Mouse (Mus musculus): ENCODE measurements around the gene Gm37240. TPM values are rescaled to one million over a fixed set of nuclear protein-coding genes. Genes with fewer than 3 reads are reported as not detected.

Gm37240 gene
- polyA plus RNA-seq, 1 experiment: 0.53 TPM

DNA sequence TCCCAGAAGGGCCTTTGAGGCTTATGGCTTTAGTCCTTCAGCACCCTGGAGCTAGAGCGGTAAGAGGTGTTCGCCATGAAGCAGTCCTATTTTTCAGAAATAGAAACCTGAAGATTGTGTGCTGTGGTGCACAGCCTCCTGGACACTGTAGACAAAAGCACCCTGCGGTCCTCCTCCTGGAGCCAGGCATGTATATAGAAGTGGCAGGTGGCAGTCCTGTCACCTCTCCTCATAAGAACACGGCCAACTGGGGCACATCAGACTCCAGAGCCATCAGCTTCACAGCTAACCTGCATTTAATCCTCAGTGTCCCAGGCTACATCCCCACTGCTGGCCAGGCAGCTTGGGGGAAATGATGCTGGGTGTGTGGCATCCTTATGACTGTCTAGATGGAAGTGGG is 238.1 kb downstream of the Gm37240 start:
- no peak for DNase-seq (ENCODE audit: low read depth)
- TF ChIP-seq POLR2A (IDR thresholded peaks at IDR 0.05; ENCODE audit: borderline replicate concordance, extremely low read depth, insufficient read depth, insufficient read length, poor library complexity, severe bottlenecking) (no peak), CTCF (IDR thresholded peaks at IDR 0.05; ENCODE audit: borderline replicate concordance, extremely low read depth, insufficient read depth, insufficient read length) (no peak)

- TF ChIP-seq CTCF (IDR thresholded peaks at IDR 0.05; ENCODE audit: borderline replicate concordance, extremely low read depth, insufficient read depth, insufficient read length) (no peak), POLR2A (IDR thresholded peaks at IDR 0.05; ENCODE audit: borderline replicate concordance, extremely low read depth, insufficient read depth, insufficient read length, poor library complexity, severe bottlenecking) (no peak)
- peak; percentile 27 for DNase-seq (ENCODE audit: low read depth)
Observed at GRCm38 (mm10) chr3:85645517-85646004, 241.8 kb downstream of the Gm37240 start.

- no peak for TF ChIP-seq POLR2A (IDR thresholded peaks at IDR 0.05; ENCODE audit: borderline replicate concordance, extremely low read depth, insufficient read depth, insufficient read length, poor library complexity, severe bottlenecking)
- TF ChIP-seq CTCF (IDR thresholded peaks at IDR 0.05; ENCODE audit: borderline replicate concordance, extremely low read depth, insufficient read depth, insufficient read length): no peak
- DNase-seq (ENCODE audit: low read depth): no peak
Observed at GRCm38 (mm10) chr3:85644814-85645213, 242.5 kb downstream of the Gm37240 start.

GRCm38 (mm10) chr3:85641751-85642150 is 245.6 kb downstream of the Gm37240 start:
- DNase-seq (ENCODE audit: low read depth): no peak
- TF ChIP-seq CTCF (IDR thresholded peaks at IDR 0.05; ENCODE audit: borderline replicate concordance, extremely low read depth, insufficient read depth, insufficient read length) (no peak), POLR2A (IDR thresholded peaks at IDR 0.05; ENCODE audit: borderline replicate concordance, extremely low read depth, insufficient read depth, insufficient read length, poor library complexity, severe bottlenecking) (no peak)

DNA sequence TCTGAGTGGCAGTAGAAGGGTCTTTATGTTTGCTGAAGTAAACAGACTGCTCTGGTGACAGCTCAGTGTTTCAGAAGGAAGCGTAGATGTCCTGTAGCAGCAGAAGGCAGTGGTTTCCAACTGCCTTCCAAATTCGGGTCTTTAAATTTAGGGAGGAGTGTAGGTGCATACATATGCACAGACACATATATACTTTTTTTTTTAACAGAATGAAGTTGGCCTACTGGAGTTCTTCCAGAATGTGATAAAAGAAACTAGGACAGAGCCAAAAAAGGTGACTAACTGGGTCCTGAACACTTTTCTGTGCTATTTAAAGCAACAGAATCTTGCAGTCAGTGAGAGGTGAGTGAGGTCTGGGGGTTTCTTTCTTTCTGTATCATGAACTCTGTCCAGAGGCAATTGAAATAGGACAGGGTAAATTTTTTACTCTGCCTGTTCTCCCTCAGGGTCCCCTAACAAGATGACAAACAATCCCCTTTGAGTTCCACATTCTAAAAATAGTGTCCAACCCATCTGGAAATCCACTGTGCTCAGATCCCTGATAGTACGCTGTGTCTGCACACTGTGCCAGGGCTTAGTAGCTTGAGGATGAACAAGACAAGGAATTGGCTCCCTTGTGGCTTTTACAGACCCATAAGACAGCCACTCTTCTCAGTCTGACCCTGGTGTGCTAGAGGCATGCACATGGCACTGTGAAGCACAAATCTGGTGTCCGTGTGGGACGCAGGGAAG is 250.4 kb downstream of the Gm37240 start:
- TF ChIP-seq POLR2A (IDR thresholded peaks at IDR 0.05; ENCODE audit: borderline replicate concordance, extremely low read depth, insufficient read depth, insufficient read length, poor library complexity, severe bottlenecking): no peak
- TF ChIP-seq CTCF (IDR thresholded peaks at IDR 0.05; ENCODE audit: borderline replicate concordance, extremely low read depth, insufficient read depth, insufficient read length): no peak
- DNase-seq (ENCODE audit: low read depth): no peak

DNA sequence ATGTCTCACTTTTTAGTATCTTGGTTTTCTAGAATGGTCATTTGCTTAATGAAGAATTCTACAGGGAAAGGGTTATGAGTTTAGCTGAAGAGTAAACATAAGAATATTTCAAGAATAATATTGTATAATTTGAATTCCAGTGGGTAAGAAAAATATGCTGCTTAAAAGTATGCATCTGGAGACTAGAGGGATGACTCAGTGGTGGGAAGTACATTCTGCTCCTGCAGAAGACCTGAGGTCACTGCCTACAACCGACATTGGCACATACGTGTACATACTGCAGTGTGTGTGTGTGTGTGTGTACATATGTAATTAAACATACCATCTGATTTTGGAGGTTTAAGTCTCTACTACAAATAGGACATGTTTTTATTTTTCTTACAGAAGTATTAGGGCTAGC is 251.7 kb downstream of the Gm37240 start:
- no peak for TF ChIP-seq POLR2A (IDR thresholded peaks at IDR 0.05; ENCODE audit: borderline replicate concordance, extremely low read depth, insufficient read depth, insufficient read length, poor library complexity, severe bottlenecking)
- TF ChIP-seq CTCF (IDR thresholded peaks at IDR 0.05; ENCODE audit: borderline replicate concordance, extremely low read depth, insufficient read depth, insufficient read length): no peak
- no peak for DNase-seq (ENCODE audit: low read depth)

DNA sequence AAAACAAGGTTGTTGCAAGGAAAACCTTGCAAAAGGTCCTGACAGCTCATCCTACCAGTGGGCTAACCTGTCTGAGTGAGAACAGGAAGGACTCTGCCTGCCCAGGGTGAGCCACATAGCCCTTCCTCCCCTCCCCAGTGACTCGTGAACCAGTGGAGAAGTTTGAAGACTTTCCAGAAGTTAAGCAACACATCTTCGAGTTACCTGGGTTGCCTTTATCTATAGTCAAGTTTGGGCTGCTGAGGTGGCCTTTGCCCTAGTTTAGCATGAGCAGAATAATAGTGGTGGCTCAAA is 252.2 kb downstream of the Gm37240 start:
- no peak for DNase-seq (ENCODE audit: low read depth)
- TF ChIP-seq POLR2A (IDR thresholded peaks at IDR 0.05; ENCODE audit: borderline replicate concordance, extremely low read depth, insufficient read depth, insufficient read length, poor library complexity, severe bottlenecking): no peak
- no peak for TF ChIP-seq CTCF (IDR thresholded peaks at IDR 0.05; ENCODE audit: borderline replicate concordance, extremely low read depth, insufficient read depth, insufficient read length)

GRCm38 (mm10) chr3:85634389-85635125 is 252.8 kb downstream of the Gm37240 start:
- TF ChIP-seq CTCF (IDR thresholded peaks at IDR 0.05; ENCODE audit: borderline replicate concordance, extremely low read depth, insufficient read depth, insufficient read length) (no peak), POLR2A (IDR thresholded peaks at IDR 0.05; ENCODE audit: borderline replicate concordance, extremely low read depth, insufficient read depth, insufficient read length, poor library complexity, severe bottlenecking) (no peak)
- DNase-seq (ENCODE audit: low read depth): peak; percentile 68

DNA sequence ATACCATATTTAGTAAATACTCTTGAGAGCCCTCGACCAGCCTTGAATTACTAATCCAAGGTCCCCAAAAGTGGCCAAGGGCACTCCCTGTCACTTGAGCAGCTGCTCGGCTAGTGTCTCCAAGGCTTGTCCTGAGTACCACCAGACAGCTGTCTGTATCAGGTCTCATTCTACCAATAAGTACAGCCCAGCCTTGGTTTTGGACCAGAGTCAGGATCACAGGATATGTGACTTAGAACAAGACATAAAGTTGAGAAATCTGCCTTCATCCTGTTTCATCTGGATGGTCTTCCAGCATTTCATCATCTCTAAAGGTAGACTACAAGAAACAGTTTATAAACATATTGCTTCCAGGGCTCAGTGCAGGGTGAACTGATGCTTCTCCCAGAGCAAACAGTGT is 253.6 kb downstream of the Gm37240 start:
- DNase-seq (ENCODE audit: low read depth): no peak
- TF ChIP-seq POLR2A (IDR thresholded peaks at IDR 0.05; ENCODE audit: borderline replicate concordance, extremely low read depth, insufficient read depth, insufficient read length, poor library complexity, severe bottlenecking): no peak
- TF ChIP-seq CTCF (IDR thresholded peaks at IDR 0.05; ENCODE audit: borderline replicate concordance, extremely low read depth, insufficient read depth, insufficient read length): no peak

DNA sequence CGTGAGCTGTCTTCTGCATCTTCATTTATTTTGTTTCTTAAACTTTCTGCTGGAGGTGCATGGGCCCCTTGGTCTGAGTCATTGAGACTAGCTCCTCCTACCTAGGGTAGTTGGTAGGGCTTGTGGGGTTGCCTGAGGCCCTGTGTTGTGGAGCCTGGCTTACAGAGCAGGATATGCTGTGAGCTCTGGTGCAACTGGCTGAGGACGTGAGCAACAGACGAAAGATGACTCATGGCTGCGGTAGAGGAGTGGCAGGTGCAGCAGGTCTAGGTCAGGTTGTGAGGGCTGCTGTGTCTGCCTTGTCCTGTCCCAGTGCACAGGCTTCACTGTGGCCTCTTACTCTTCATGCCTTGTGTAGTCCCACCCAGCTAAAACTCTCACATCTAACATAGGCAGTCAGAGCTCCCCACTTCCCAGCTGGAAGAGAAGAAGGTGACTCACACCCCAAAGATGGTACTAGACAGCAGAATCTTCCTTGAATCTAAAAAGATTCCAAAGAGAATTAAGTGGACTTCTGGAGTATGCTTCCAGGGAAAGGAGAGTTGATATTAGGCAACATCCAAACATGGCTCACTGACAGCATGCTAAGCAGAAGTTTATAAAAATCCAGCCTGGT is 257.3 kb downstream of the Gm37240 start:
- no peak for TF ChIP-seq CTCF (IDR thresholded peaks at IDR 0.05; ENCODE audit: borderline replicate concordance, extremely low read depth, insufficient read depth, insufficient read length)
- no peak for TF ChIP-seq POLR2A (IDR thresholded peaks at IDR 0.05; ENCODE audit: borderline replicate concordance, extremely low read depth, insufficient read depth, insufficient read length, poor library complexity, severe bottlenecking)
- no peak for DNase-seq (ENCODE audit: low read depth)

GRCm38 (mm10) chr3:85619751-85620150 is 267.6 kb downstream of the Gm37240 start:
- no peak for TF ChIP-seq POLR2A (IDR thresholded peaks at IDR 0.05; ENCODE audit: borderline replicate concordance, extremely low read depth, insufficient read depth, insufficient read length, poor library complexity, severe bottlenecking)
- no peak for TF ChIP-seq CTCF (IDR thresholded peaks at IDR 0.05; ENCODE audit: borderline replicate concordance, extremely low read depth, insufficient read depth, insufficient read length)
- no peak for DNase-seq (ENCODE audit: low read depth)
